Mouse (Mus musculus) lung, embryonic 15.5 days (tissue): Measurements from ENCODE around the gene Gm3298. TPM values are rescaled to one million over a fixed set of nuclear protein-coding genes. Genes with fewer than 3 reads are reported as not detected.
"Not testable (repeated sequence)": the region's sequence is repeated elsewhere in the genome, so short reads cannot be mapped to it uniquely, and the experiment has no call there.

ENCODE experiments used
- ATAC-seq: fragments of 200-750 bp; cut with Nextera tagmentation; 2 replicates; pipeline ENCODE4 v1.8.0; 2017; ENCODE audit warnings: moderate number of reproducible peaks, borderline replicate concordance; ENCODE audit not compliant: low FRiP score, low TSS enrichment; ENCODE audit errors: extremely low read depth
- H3K27ac ChIP-seq: fragments of 300-500 bp; sonication (generic); 2 replicates; pipeline ENCODE4 v1.5.1; 2015; ENCODE audit warnings: moderate library complexity, mild to moderate bottlenecking, inconsistent platforms
- H3K27me3 ChIP-seq: fragments of 300-500 bp; sonication (generic); 2 replicates; pipeline ENCODE4 v1.6.1; 2015; ENCODE audit warnings: inconsistent platforms
- H3K36me3 ChIP-seq: fragments of 300-500 bp; sonication (generic); 2 replicates; pipeline ENCODE4 v1.6.1; 2015; ENCODE audit warnings: inconsistent platforms
- H3K4me1 ChIP-seq: fragments of 300-500 bp; sonication (generic); 2 replicates; pipeline ENCODE4 v1.6.1; 2015; ENCODE audit warnings: inconsistent platforms
- H3K4me2 ChIP-seq: fragments of 300-500 bp; sonication (generic); 2 replicates; pipeline ENCODE4 v1.6.1; 2015; ENCODE audit warnings: inconsistent platforms, mild to moderate bottlenecking, moderate library complexity
- H3K4me3 ChIP-seq: fragments of 300-500 bp; sonication (generic); 2 replicates; pipeline ENCODE4 v1.5.1; 2015; ENCODE audit warnings: mild to moderate bottlenecking, inconsistent platforms
- H3K9ac ChIP-seq: fragments of 300-500 bp; sonication (generic); 2 replicates; pipeline ENCODE4 v1.6.1; 2015; ENCODE audit warnings: inconsistent platforms
- H3K9me3 ChIP-seq: fragments of 300-500 bp; sonication (generic); 2 replicates; pipeline ENCODE4 v1.6.1; 2016; ENCODE audit warnings: inconsistent platforms
- WGBS: fragments of 180-500 bp; shearing (Covaris S2); methylation state at CpG from one replicate; pipeline ENCODE4 v1.1.7; 2015; 5-methylcytosine and 5-hydroxymethylcytosine counted together
- polyA plus RNA-seq: library from polyadenylated mRNA; unstranded; fragments of >200 nt; fragmentation: Nextera tagmentation; extraction: Ambion mirVana; gene quantifications from 2 replicates; pipeline ENCODE4 v1.2.1, GENCODE M21; 2015

Gm3298 gene
- polyA plus RNA-seq, result not detected in 2 replicates

DNA sequence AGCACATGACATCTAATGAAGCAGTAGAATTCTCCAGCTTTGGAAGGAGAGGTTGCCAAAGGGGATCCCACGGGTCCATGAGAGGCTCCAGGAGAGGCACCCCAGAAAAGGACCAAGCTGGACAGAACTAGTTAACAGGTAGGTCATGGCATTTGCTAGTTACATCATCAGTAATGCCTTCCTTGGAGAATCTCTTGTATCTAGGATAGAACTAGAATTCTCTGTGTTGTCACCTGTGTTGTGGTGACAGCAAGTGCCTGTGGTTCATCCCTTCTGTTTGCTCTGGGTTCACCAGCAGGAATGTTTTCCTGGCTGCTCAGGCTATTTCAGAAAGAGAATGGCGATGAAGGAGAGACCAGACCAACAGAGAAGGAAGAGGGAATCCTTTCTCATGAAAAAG lies at the start of gene Gm3298:
Gene Gm3298, plus strand, starts transcription at position 301 of the 400 bp plus-strand sequence.
- H3K4me2 ChIP-seq, H3K4me3 ChIP-seq, H3K9ac ChIP-seq, H3K27ac ChIP-seq, H3K9me3 ChIP-seq, H3K4me1 ChIP-seq, H3K27me3 ChIP-seq, ATAC-seq, H3K36me3 ChIP-seq: not testable (repeated sequence)
- 58% methylated on average over 1 of the region's 2 CpGs for WGBS

DNA sequence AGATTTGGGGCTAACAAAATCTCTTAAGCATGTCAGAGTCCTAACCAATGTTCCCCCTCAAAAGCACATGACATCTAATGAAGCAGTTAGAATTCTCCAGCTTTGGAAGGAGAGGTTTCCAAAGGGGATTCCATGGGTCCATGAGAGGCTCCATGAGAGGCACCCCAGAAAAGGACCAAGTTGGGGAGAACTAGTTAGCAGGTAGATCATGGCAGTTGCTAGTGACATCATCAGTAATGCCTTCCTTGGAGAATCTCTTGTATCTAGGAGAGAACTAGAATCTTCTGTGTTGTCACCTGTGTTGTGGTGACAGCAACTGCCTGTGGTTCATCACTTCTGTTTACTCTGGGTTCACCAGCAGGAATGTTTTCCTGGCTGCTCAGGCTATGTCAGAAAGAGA lies 32.1 kb upstream of the Gm3298 start, which contains the start of gene Gm8297:
Gene Gm8297, plus strand, starts transcription at position 301 of the 400 bp plus-strand sequence.
- H3K4me3 ChIP-seq, ATAC-seq, H3K27me3 ChIP-seq, H3K9me3 ChIP-seq, H3K27ac ChIP-seq, H3K4me1 ChIP-seq, H3K9ac ChIP-seq, H3K4me2 ChIP-seq, H3K36me3 ChIP-seq: not testable (repeated sequence)

DNA sequence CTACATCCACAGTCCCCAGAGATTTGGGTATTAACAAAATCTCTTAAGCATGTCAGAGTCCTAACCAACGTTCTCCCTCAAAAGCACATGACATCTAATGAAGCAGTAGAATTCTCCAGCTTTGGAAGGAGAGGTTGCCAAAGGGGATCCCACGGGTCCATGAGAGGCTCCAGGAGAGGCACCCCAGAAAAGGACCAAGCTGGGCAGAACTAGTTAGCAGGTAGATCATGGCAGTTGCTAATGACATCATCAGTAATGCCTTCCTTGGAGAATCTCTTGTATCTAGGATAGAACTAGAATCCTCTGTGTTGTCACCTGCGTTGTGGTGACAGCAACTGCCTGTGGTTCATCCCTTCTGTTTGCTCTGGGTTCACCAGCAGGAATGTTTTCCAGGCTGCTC lies 34.6 kb downstream of the Gm3298 start, which contains the start of gene 4930555G01Rik:
Gene 4930555G01Rik, plus strand, starts transcription at position 301 of the 400 bp plus-strand sequence.
- not testable (repeated sequence) for H3K4me2 ChIP-seq, H3K36me3 ChIP-seq, H3K9me3 ChIP-seq, H3K9ac ChIP-seq, H3K27ac ChIP-seq, H3K4me1 ChIP-seq, H3K27me3 ChIP-seq, ATAC-seq, H3K4me3 ChIP-seq
- WGBS, result no CpG with 5 or more reads among the region's 3 CpGs

Other genes starting within 250 kb of the Gm3298 start
- gene Gm9602, start 239.6 kb upstream of the Gm3298 start, polyA plus RNA-seq, result not detected in 2 replicates
- gene Gm3269, start 177.8 kb upstream of the Gm3298 start, polyA plus RNA-seq, result not detected in 2 replicates
- gene Gm3264, start 160.3 kb upstream of the Gm3298 start, polyA plus RNA-seq, result 0.45 and 0.47 TPM in 2 replicates
- gene Gm3278, start 123.5 kb upstream of the Gm3298 start, polyA plus RNA-seq, result not detected in 2 replicates
- not detected in 2 replicates for gene Gm8297, start 32.0 kb upstream of the Gm3298 start, polyA plus RNA-seq
- gene 4930555G01Rik, start 34.7 kb downstream of the Gm3298 start, polyA plus RNA-seq, result not detected in 2 replicates
- gene Gm8281, start 55.1 kb downstream of the Gm3298 start, polyA plus RNA-seq, result 1.6 and 1.9 TPM in 2 replicates
- not detected in 2 replicates for gene Gm8279, start 115.6 kb downstream of the Gm3298 start, polyA plus RNA-seq
- not detected in 2 replicates for gene Gm3317, start 148.6 kb downstream of the Gm3298 start, polyA plus RNA-seq
- not detected in 2 replicates for gene Gm8271, start 169.9 kb downstream of the Gm3298 start, polyA plus RNA-seq
- gene Gm3526, start 244.7 kb downstream of the Gm3298 start, polyA plus RNA-seq, result not detected in 2 replicates